Mouse (Mus musculus): Measurements from ENCODE around the gene Gm10184. TPM values are rescaled to one million over a fixed set of nuclear protein-coding genes. Genes with fewer than 3 reads are reported as not detected.
"Not testable (repeated sequence)": the region's sequence is repeated elsewhere in the genome, so short reads cannot be mapped to it uniquely, and the experiment has no call there.

The Gm10184 gene
- total RNA-seq (2021), result 10 to 100 TPM; 23.2 to 25.9 TPM
- long read RNA-seq, experiment 1, result 0 reads
- long read RNA-seq, experiment 2, result 0 reads

DNA sequence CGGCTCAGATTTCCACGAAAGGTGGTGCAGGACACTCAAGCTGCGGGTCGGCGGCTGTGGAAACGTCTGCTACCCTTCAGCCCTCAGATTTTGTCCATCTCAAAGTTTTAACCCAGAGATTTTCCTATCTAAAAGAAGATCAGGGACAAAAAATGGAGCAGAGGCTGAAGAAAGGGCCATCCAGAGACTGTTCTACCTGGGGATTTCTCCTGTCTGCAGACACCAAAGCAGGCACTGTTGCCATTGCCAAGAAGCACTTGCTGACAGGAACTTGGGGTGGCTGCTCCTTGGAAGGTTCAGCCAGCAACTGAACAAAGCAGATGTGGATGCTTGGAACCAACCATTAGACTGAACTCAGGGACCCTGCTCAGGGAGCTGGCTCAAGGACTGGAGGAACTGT is at the start of gene Gm10184:
Gene Gm10184, minus strand, starts transcription at position 101 of the 400 bp plus-strand sequence.
- DNase-seq (ENCODE audit: low spot score in 2 of 2), result no peak

- no peak for DNase-seq (ENCODE audit: low spot score in 2 of 2)
Observed at GRCm38 (mm10) chr17:89933950-89934349, 23.7 kb upstream of the Gm10184 start.

DNA sequence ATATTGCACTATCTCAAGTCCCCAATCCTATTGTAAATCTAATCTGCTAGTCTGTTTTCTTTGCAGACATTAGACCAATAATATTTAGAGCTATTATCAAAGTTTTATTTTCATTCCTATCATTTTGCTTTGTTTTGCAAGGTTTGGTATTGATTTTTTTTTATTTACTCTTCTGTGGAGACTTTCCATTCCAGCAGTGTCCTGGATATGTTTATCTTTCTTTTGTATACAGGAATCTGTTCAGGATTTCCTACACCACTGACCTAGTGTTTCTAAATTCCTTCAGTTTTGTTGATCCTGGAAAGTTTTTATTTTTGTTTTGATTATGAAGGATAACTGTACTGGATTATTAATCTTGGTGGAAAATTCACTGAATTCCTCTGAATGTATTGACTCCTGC is 2.6 kb downstream of the Gm10184 start:
- DNase-seq (ENCODE audit: low spot score in 2 of 2), result no peak

GRCm38 (mm10) chr17:89904701-89905100 is 5.5 kb downstream of the Gm10184 start:
- DNase-seq (ENCODE audit: low spot score in 2 of 2), result not testable (repeated sequence)

GRCm38 (mm10) chr17:89902767-89903166 is 7.5 kb downstream of the Gm10184 start:
- DNase-seq (ENCODE audit: low spot score in 2 of 2), result no peak

DNA sequence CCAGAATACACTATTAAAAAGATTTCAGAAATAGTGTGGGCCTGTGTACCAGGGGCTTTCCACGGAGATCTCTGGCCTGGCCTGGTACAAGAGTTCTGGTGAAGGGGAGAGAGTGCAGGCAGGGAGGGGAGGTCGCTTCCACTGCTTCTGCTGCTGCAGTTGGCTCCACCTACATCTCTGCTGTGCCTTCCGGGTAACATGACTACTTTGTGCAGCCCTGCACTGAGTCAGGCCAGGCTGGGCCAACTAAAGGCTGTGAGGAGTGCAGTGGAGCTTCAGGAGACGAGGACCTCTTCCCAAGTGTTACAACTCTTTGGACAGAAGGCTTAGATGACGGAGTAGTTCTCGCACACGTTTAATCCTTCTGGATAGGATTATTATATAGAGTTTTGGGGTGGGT is 9.6 kb downstream of the Gm10184 start:
- DNase-seq (ENCODE audit: low spot score in 2 of 2), result no peak

DNA sequence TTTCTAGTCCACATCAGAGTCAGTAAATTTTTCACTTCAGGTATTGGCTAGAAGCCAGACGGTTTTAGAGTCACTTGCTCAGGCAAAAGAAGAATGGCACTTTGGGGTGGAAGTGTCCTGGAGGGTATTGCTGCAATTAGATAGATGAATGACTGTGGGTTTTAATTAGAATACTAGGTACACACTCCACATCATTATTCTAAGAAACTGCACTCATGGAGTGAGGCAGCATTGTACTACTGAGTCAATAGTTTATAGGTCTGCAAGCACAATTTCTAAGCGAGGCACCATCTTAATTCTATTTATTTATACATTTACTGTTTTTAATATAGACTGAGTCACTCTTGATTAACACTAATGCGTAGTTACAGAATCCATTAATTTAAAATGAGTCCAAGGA is 10.4 kb downstream of the Gm10184 start:
- no peak for DNase-seq (ENCODE audit: low spot score in 2 of 2)

- DNase-seq (ENCODE audit: low spot score in 2 of 2), result no peak
Observed at GRCm38 (mm10) chr17:89864996-89865395, 45.3 kb downstream of the Gm10184 start.
